Mouse (Mus musculus) CH12.LX (cell line): ENCODE data around the gene Amigo1.

ENCODE experiments used
- CHD2 ChIP-seq: IDR thresholded peaks from 2 replicates; pipeline ENCODE4 v1.6.1; 2011; ENCODE audit warnings: low read length, improper control_type of control experiment
- CTCF ChIP-seq, 2 experiments: IDR thresholded peaks in 1 of 2; conservative IDR thresholded peaks in 1 of 2; 2 replicates each; pipeline ENCODE4 v1.5.1; 2011 to 2012; ENCODE audit warnings: low read depth in 2 of 2, low read length in 2 of 2, improper control_type of control experiment in 1 of 2, inconsistent platforms in 1 of 2, mild to moderate bottlenecking in 1 of 2, moderate library complexity in 1 of 2
- EP300 ChIP-seq: IDR thresholded peaks from 2 replicates; pipeline ENCODE4 v1.6.1; 2011; ENCODE audit warnings: low read length, improper control_type of control experiment
- MXI1 ChIP-seq: IDR thresholded peaks from 2 replicates; pipeline ENCODE4 v1.6.1; 2011; ENCODE audit warnings: mild to moderate bottlenecking, low read depth, low read length, improper control_type of control experiment
- POLR2A ChIP-seq: IDR thresholded peaks from 2 replicates; pipeline ENCODE4 v1.6.1; 2011; ENCODE audit warnings: low read depth, mild to moderate bottlenecking, improper control_type of control experiment, low read length
- USF2 ChIP-seq: conservative IDR thresholded peaks from 2 replicates; pipeline ENCODE4 v1.6.1; 2011; ENCODE audit warnings: low read depth, low read length, improper control_type of control experiment
- ZC3H11A ChIP-seq: IDR thresholded peaks from 2 replicates; pipeline ENCODE4 v1.6.1; 2012; ENCODE audit warnings: low read depth, mild to moderate bottlenecking, inconsistent platforms, low read length, improper control_type of control experiment
- ZMIZ1 ChIP-seq: IDR thresholded peaks from 2 replicates; pipeline ENCODE4 v1.6.1; 2012; ENCODE audit warnings: low read depth, mild to moderate bottlenecking, inconsistent platforms, low read length, improper control_type of control experiment
- ZNF384 ChIP-seq: IDR thresholded peaks from 2 replicates; pipeline ENCODE4 v1.6.1; 2012; ENCODE audit warnings: low read depth, low read length, improper control_type of control experiment, inconsistent platforms

- TF ChIP-seq ZMIZ1 (no peak), EP300 (no peak), CTCF (conservative IDR thresholded peaks at IDR 0.05 in 1 of 2, IDR thresholded peaks at IDR 0.05 in 1 of 2; ENCODE audit: low read depth in 2 of 2, low read length in 2 of 2) (no peak), ZNF384 (no peak), POLR2A (no peak), USF2 (no peak), ZC3H11A (no peak), MXI1 (no peak), CHD2 (no peak)
These were observed 45.3 kb upstream of the Amigo1 start for GRCm38 (mm10) chr3:108140786-108141185.
